Mouse (Mus musculus): ENCODE results near the gene Zfp36l1. TPM values are rescaled to one million over a fixed set of nuclear protein-coding genes. Genes with fewer than 3 reads are reported as not detected.

The Zfp36l1 gene
- total RNA-seq, 1 experiment from 2014 or later = 17.7 TPM

GRCm38 (mm10) chr12:80090529-80090928 is 22.3 kb downstream of the Zfp36l1 start:
- no peak for ATAC-seq (replicated peaks in 1 of 2; ENCODE audit: insufficient read depth in 1 of 2, low FRiP score in 2 of 2, low TSS enrichment in 1 of 2, low read depth in 1 of 2, poor library complexity in 2 of 2, severe bottlenecking in 2 of 2)

GRCm38 (mm10) chr12:80088143-80088542 is 24.7 kb downstream of the Zfp36l1 start:
- ATAC-seq (replicated peaks in 1 of 2; ENCODE audit: insufficient read depth in 1 of 2, low FRiP score in 2 of 2, low TSS enrichment in 1 of 2, low read depth in 1 of 2, poor library complexity in 2 of 2, severe bottlenecking in 2 of 2) = no peak; a peak in 1 of 4 replicates

- no peak for ATAC-seq (replicated peaks in 1 of 2; ENCODE audit: insufficient read depth in 1 of 2, low FRiP score in 2 of 2, low TSS enrichment in 1 of 2, low read depth in 1 of 2, poor library complexity in 2 of 2, severe bottlenecking in 2 of 2)
These were observed 28.2 kb downstream of the Zfp36l1 start for GRCm38 (mm10) chr12:80084446-80085112.

DNA sequence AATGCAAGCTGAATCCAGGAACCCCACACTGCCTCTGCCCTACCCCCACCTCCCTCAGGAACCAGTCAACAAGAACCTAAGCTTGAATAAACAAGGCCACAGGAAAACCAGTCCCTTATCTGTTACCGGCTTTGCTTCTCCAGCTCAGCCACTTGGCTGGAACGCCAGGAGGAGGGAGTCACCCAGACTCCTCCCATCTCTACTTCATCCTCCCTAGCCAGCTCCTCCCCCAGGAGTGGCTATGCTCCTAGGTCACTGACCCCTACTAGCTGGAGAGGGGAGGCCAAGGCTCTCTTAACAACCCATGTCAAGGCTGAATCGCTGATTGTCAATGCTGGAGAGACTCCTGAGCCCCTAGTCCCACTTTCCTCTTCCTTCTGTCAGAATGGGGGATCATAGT is 28.9 kb downstream of the Zfp36l1 start:
- ATAC-seq (replicated peaks in 1 of 2; ENCODE audit: insufficient read depth in 1 of 2, low FRiP score in 2 of 2, low TSS enrichment in 1 of 2, low read depth in 1 of 2, poor library complexity in 2 of 2, severe bottlenecking in 2 of 2) = peak; percentile 64 to 75

GRCm38 (mm10) chr12:80083133-80083821 is 29.5 kb downstream of the Zfp36l1 start:
- ATAC-seq (replicated peaks in 1 of 2; ENCODE audit: insufficient read depth in 1 of 2, low FRiP score in 2 of 2, low TSS enrichment in 1 of 2, low read depth in 1 of 2, poor library complexity in 2 of 2, severe bottlenecking in 2 of 2) = peak; percentile 40 to 43; a peak in 3 of 4 replicates

- ATAC-seq (replicated peaks in 1 of 2; ENCODE audit: insufficient read depth in 1 of 2, low FRiP score in 2 of 2, low TSS enrichment in 1 of 2, low read depth in 1 of 2, poor library complexity in 2 of 2, severe bottlenecking in 2 of 2) = no peak
These were observed 30.1 kb downstream of the Zfp36l1 start for GRCm38 (mm10) chr12:80082730-80083129.

DNA sequence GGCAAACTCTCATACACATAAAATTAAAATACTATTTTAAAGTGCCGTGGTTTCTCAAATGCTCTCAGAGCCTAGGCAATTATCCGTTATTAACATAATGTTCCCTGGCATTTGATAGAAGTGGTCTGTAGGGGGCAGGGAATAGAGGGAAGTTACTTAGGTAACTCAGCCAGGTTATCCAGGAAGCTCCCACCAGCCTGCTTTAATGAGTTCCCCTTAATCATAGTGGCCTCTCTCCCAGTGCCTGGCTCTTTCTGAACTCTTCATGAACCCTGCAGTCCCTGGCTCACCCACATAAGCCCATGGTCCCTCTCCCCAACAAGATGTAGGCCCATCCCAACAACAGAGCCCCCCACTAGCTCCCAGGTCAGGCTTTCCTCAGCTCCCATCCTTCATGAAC is 31.4 kb downstream of the Zfp36l1 start:
- no peak for ATAC-seq (replicated peaks in 1 of 2; ENCODE audit: insufficient read depth in 1 of 2, low FRiP score in 2 of 2, low TSS enrichment in 1 of 2, low read depth in 1 of 2, poor library complexity in 2 of 2, severe bottlenecking in 2 of 2)

GRCm38 (mm10) chr12:80079937-80080336 is 32.9 kb downstream of the Zfp36l1 start:
- ATAC-seq (replicated peaks in 1 of 2; ENCODE audit: insufficient read depth in 1 of 2, low FRiP score in 2 of 2, low TSS enrichment in 1 of 2, low read depth in 1 of 2, poor library complexity in 2 of 2, severe bottlenecking in 2 of 2) = no peak

GRCm38 (mm10) chr12:80074331-80074730 is 38.5 kb downstream of the Zfp36l1 start:
- ATAC-seq (replicated peaks in 1 of 2; ENCODE audit: insufficient read depth in 1 of 2, low FRiP score in 2 of 2, low TSS enrichment in 1 of 2, low read depth in 1 of 2, poor library complexity in 2 of 2, severe bottlenecking in 2 of 2) = no peak

- no peak for ATAC-seq (replicated peaks in 1 of 2; ENCODE audit: insufficient read depth in 1 of 2, low FRiP score in 2 of 2, low TSS enrichment in 1 of 2, low read depth in 1 of 2, poor library complexity in 2 of 2, severe bottlenecking in 2 of 2)
These were observed 42.1 kb downstream of the Zfp36l1 start for GRCm38 (mm10) chr12:80070534-80071287.

GRCm38 (mm10) chr12:80069040-80069439 is 43.8 kb downstream of the Zfp36l1 start:
- peak in 1 of 2 experiments; percentile 36; a peak in 1 of 4 replicates for ATAC-seq (replicated peaks in 1 of 2; ENCODE audit: insufficient read depth in 1 of 2, low FRiP score in 2 of 2, low TSS enrichment in 1 of 2, low read depth in 1 of 2, poor library complexity in 2 of 2, severe bottlenecking in 2 of 2)

- no peak for ATAC-seq (replicated peaks in 1 of 2; ENCODE audit: insufficient read depth in 1 of 2, low FRiP score in 2 of 2, low TSS enrichment in 1 of 2, low read depth in 1 of 2, poor library complexity in 2 of 2, severe bottlenecking in 2 of 2)
These were observed 44.8 kb downstream of the Zfp36l1 start for GRCm38 (mm10) chr12:80068016-80068415.

DNA sequence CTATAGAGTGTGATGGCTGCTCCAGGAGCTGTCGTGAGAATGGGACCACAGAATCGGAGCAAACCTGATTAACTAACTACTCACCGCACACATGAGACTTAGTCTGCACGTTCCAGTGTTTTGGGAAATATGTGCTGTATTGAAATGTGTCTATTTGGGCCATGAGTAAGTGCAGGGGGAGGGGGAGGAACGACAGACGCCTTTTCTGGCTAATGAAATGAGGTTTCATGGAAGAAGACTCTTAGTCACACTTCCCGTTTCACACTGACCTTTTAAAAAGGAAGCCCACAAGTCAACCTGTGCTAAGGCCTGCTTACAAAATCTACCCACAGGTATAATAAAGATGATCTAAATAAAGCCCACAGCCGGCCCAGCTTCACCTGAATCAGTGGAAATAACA is 47.8 kb downstream of the Zfp36l1 start:
- no peak for ATAC-seq (replicated peaks in 1 of 2; ENCODE audit: insufficient read depth in 1 of 2, low FRiP score in 2 of 2, low TSS enrichment in 1 of 2, low read depth in 1 of 2, poor library complexity in 2 of 2, severe bottlenecking in 2 of 2)

GRCm38 (mm10) chr12:80064306-80064705 is 48.5 kb downstream of the Zfp36l1 start:
- ATAC-seq (replicated peaks in 1 of 2; ENCODE audit: insufficient read depth in 1 of 2, low FRiP score in 2 of 2, low TSS enrichment in 1 of 2, low read depth in 1 of 2, poor library complexity in 2 of 2, severe bottlenecking in 2 of 2) = no peak

GRCm38 (mm10) chr12:80063402-80064150 is 49.2 kb downstream of the Zfp36l1 start:
- no peak for ATAC-seq (replicated peaks in 1 of 2; ENCODE audit: insufficient read depth in 1 of 2, low FRiP score in 2 of 2, low TSS enrichment in 1 of 2, low read depth in 1 of 2, poor library complexity in 2 of 2, severe bottlenecking in 2 of 2)

GRCm38 (mm10) chr12:80062410-80063401 is 50.1 kb downstream of the Zfp36l1 start:
- no peak for ATAC-seq (replicated peaks in 1 of 2; ENCODE audit: insufficient read depth in 1 of 2, low FRiP score in 2 of 2, low TSS enrichment in 1 of 2, low read depth in 1 of 2, poor library complexity in 2 of 2, severe bottlenecking in 2 of 2)

Measured in hematopoietic stem cell, adult 5-6 weeks (primary cell).